Mouse (Mus musculus) limb, embryonic 13.5 days (tissue): ENCODE measurements around the gene Inpp5f. TPM values are rescaled to one million over a fixed set of nuclear protein-coding genes. Genes with fewer than 3 reads are reported as not detected.

ENCODE experiments used
- polyA plus RNA-seq: library from polyadenylated mRNA; unstranded; fragments of >200 nt; fragmentation: Nextera tagmentation; extraction: Ambion mirVana; gene quantifications from 2 replicates; pipeline ENCODE4 v1.2.1, GENCODE M21; 2015

Gene Inpp5f
- polyA plus RNA-seq, 1 experiment from 2014 or later = 19.9 TPM

Other genes with a start within 250 kb of the Inpp5f start
- 12.7 and 14.2 TPM in 2 replicates for gene Rgs10, start 192.6 kb upstream of the Inpp5f start, polyA plus RNA-seq
- gene Tial1, start 149.6 kb upstream of the Inpp5f start, polyA plus RNA-seq = 37.1 and 39.6 TPM in 2 replicates
- 13.9 and 15.2 TPM in 2 replicates for gene Bag3, start 87.7 kb upstream of the Inpp5f start, polyA plus RNA-seq
- gene Mcmbp, start 129.2 kb downstream of the Inpp5f start, polyA plus RNA-seq = 67.4 and 69.4 TPM in 2 replicates
- gene Sec23ip, start 133.6 kb downstream of the Inpp5f start, polyA plus RNA-seq = 40.4 and 42.2 TPM in 2 replicates